Mouse (Mus musculus) heart, embryonic 14.5 days (tissue): ENCODE results near the gene Smarcal1. TPM values are rescaled to one million over a fixed set of nuclear protein-coding genes. Genes with fewer than 3 reads are reported as not detected.

ENCODE experiments used
- ATAC-seq: fragments of 200-750 bp; cut with Nextera tagmentation; 2 replicates; pipeline ENCODE4 v1.8.0; 2017; ENCODE audit warnings: low read depth, moderate TSS enrichment; ENCODE audit not compliant: insufficient number of reproducible peaks, insufficient read depth, low FRiP score
- H3K27ac ChIP-seq, 2 experiments: fragments of 200-500 bp in 1 of 2; fragments of 300-500 bp in 1 of 2; sonication (generic) in 1 of 2; replicated peaks in 1 of 2; 2 replicates each; pipeline ENCODE4 v1.5.1; 2012 to 2014; ENCODE audit warnings: low read depth in 2 of 2, low read length in 2 of 2, control low read depth in 1 of 2, mild to moderate bottlenecking in 1 of 2, mixed read lengths in 1 of 2; ENCODE audit not compliant: control insufficient read depth in 1 of 2, insufficient read depth in 1 of 2
- H3K27me3 ChIP-seq: fragments of 300-500 bp; sonication (generic); 2 replicates; pipeline ENCODE4 v1.6.1; 2014; ENCODE audit warnings: mild to moderate bottlenecking, low read length, control low read depth; ENCODE audit not compliant: control insufficient read depth, insufficient read depth
- H3K36me3 ChIP-seq: fragments of 300-500 bp; sonication (generic); 2 replicates; pipeline ENCODE4 v1.6.1; 2014; ENCODE audit warnings: mild to moderate bottlenecking, control low read depth, low read length, mixed read lengths; ENCODE audit not compliant: control insufficient read depth, insufficient read depth
- H3K4me1 ChIP-seq, 2 experiments: fragments of 200-500 bp in 1 of 2; fragments of 300-500 bp in 1 of 2; sonication (generic) in 1 of 2; 2 replicates each; pipeline ENCODE4 v1.6.1; 2012 to 2014; ENCODE audit warnings: low read length in 2 of 2, control low read depth in 1 of 2, mixed read lengths in 1 of 2; ENCODE audit not compliant: control insufficient read depth in 2 of 2, insufficient read depth in 2 of 2
- H3K4me2 ChIP-seq: fragments of 300-500 bp; sonication (generic); 2 replicates; pipeline ENCODE4 v1.6.1; 2014; ENCODE audit warnings: mild to moderate bottlenecking, low read length
- H3K4me3 ChIP-seq, 2 experiments: fragments of 200-500 bp in 1 of 2; fragments of 300-500 bp in 1 of 2; sonication (generic) in 1 of 2; 2 replicates each; pipeline ENCODE4 v1.5.1; 2012 to 2014; ENCODE audit warnings: low read length in 2 of 2, mild to moderate bottlenecking in 2 of 2, control low read depth in 1 of 2, low read depth in 1 of 2, moderate library complexity in 1 of 2; ENCODE audit not compliant: control insufficient read depth in 1 of 2, insufficient read depth in 1 of 2
- H3K9ac ChIP-seq: fragments of 300-500 bp; sonication (generic); 2 replicates; pipeline ENCODE4 v1.6.1; 2014; ENCODE audit warnings: mild to moderate bottlenecking, low read length
- H3K9me3 ChIP-seq: fragments of 300-500 bp; sonication (generic); 2 replicates; pipeline ENCODE4 v1.6.1; 2016; ENCODE audit warnings: low read length, control low read depth; ENCODE audit not compliant: control insufficient read depth
- WGBS: fragments of 180-500 bp; shearing (Covaris S2); extraction: QIAGEN DNeasy Blood & Tissue Kit; methylation state at CpG from one replicate; pipeline ENCODE4 v1.1.7; 2014; 5-methylcytosine and 5-hydroxymethylcytosine counted together
- polyA plus RNA-seq: library from polyadenylated mRNA; unstranded; fragments of >200 nt; fragmentation: Nextera tagmentation; extraction: Ambion mirVana; gene quantifications from 2 replicates; pipeline ENCODE4 v1.2.1, GENCODE M21; 2014

Smarcal1 gene
- polyA plus RNA-seq, 1 experiment from 2014 or later: 18.8 TPM

DNA sequence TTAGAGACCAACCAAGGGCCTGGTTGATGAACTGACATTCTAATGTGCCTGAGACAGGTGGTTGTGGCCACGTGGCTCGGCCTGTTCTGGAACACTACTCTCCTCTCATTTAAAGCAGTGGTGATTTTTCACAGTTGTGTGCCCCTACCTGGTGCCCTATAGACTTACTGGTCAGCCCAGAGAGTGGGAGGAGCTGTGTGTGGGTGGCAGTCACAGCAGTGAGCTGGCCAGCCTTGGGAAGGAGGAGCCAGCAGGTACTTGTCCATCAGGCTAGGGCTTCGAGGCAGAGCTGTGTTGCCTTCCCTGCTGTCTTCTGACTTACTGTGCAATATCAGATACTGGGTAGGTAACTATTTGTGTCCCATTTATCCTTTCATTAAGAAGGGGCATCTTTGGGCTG lies 9.3 kb downstream of the Smarcal1 start:
- Histone ChIP-seq H3K27ac (no peak overlapping the region), H3K27me3 (no peaks in the 10 kb centered on the region), H3K4me2 (no peak overlapping the region), H3K4me3 (no peak overlapping the region), H3K36me3 (peaks cover 81% of the 10 kb centered on the region), H3K9ac (no peak overlapping the region), H3K9me3 (no peaks in the 10 kb centered on the region), H3K4me1 (peaks cover 11% of the 10 kb centered on the region in 2 experiments)
- ATAC-seq: no peak
- 94% methylated on average over 3 of the region's 3 CpGs for WGBS

GRCm38 (mm10) chr1:72593340-72593951 lies 10.4 kb downstream of the Smarcal1 start:
- Histone ChIP-seq H3K36me3 (peaks cover 81% of the 10 kb centered on the region), H3K9ac (0 out of 2 replicates have a peak overlapping the region, but pooled peaks have one; percentile 40), H3K4me3 (no peak overlapping the region), H3K27me3 (no peaks in the 10 kb centered on the region), H3K9me3 (no peaks in the 10 kb centered on the region), H3K27ac (peak overlapping the region; percentile 61 to 71), H3K4me1 (peaks cover 14 to 15% of the 10 kb centered on the region in 2 experiments), H3K4me2 (0 out of 2 replicates have a peak overlapping the region, but pooled peaks have one; percentile 3)
- 50% methylated on average over 20 of the region's 20 CpGs for WGBS
- ATAC-seq: peak; percentile 49; the same call in 1 of the 2 replicates

GRCm38 (mm10) chr1:72595686-72596085 lies 12.6 kb downstream of the Smarcal1 start:
- Histone ChIP-seq H3K27me3 (no peaks in the 10 kb centered on the region), H3K27ac (no peak overlapping the region), H3K4me2 (no peak overlapping the region), H3K4me3 (no peak overlapping the region), H3K9me3 (no peaks in the 10 kb centered on the region), H3K4me1 (peaks cover 33 to 36% of the 10 kb centered on the region in 2 experiments), H3K36me3 (peaks cover 73% of the 10 kb centered on the region), H3K9ac (no peak overlapping the region)
- WGBS: 94% methylated on average over 12 of the region's 12 CpGs
- no peak for ATAC-seq

DNA sequence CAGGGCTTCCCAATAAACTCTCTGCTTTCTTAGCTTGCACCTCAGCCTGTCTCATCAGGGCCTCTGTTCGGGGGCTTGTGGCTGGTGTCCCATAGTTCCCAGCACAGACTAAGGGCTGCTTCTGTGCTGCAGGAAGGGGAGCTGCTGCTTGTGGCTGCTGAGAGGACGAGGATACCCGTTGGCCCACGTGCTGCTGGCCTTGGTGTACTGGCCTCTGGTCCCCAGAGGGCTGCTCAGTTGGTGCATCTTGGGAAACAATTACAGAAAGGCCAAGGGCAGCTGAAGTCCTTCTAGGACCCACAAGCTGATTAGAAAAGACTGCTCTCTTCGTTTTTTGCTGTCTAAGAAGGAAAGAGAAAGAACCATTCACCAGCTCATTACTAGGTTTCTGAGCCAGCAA lies 13.2 kb downstream of the Smarcal1 start:
- no peak overlapping the region for H3K27ac ChIP-seq
- no peak for ATAC-seq
- WGBS: 77% methylated on average over 5 of the region's 5 CpGs
- peaks cover 37 to 42% of the 10 kb centered on the region in 2 experiments for H3K4me1 ChIP-seq
- no peaks in the 10 kb centered on the region for H3K27me3 ChIP-seq
- H3K9me3 ChIP-seq: no peaks in the 10 kb centered on the region
- H3K4me2 ChIP-seq: no peak overlapping the region
- H3K9ac ChIP-seq: no peak overlapping the region
- H3K36me3 ChIP-seq: peaks cover 73% of the 10 kb centered on the region
- H3K4me3 ChIP-seq: no peak overlapping the region

DNA sequence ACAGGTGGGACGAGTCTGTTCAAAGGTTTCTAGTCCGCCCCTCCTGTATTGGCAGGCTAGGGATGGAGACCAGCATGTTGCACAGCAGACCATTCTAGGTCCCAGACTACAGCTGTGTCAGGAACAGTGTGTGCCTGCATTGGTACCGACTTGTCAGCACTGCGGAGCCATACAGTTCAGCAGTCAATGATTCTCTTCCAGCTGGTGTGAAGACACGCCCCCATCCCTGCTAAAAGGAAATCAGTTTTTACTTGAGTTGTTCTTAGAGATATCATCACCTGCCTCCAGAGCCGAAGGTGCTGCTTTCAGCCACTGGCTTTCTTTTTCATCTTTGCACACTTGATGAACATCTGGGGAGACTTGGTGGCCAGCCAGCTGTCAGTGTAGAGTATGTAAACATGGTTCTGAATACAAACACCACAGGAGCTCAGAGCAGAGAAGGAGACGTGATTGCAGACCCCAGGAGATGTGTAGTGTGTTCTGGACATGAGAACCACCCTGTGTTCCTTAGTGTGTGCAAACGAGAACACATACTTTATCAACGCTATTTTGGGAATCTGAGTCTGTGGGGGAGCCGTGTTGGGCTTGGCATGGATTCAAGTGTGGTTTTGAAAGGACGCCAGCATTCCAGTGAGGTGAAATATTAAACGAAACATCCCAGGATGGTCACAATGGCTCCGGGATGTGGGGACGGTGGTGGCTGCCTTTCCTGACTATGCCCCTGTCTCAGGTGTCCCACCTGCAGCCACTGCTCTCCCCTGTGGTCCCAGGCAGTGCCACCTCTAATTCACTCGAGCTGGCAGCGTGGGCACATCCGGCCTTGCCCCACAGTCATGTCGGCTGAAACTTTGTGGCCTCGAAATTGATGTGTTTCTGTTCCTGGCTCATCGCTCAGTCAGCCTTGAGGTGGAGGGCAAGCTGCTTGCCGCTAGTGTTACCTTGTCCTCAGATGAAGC lies 16.4 kb downstream of the Smarcal1 start:
- Histone ChIP-seq H3K4me1 (peaks cover 35 to 41% of the 10 kb centered on the region in 2 experiments), H3K36me3 (peaks cover 71% of the 10 kb centered on the region), H3K9ac (0 out of 2 replicates have a peak overlapping the region, but pooled peaks have one; percentile 7), H3K27ac (peak overlapping the region; percentile 91 to 94), H3K9me3 (no peaks in the 10 kb centered on the region), H3K4me3 (no peak overlapping the region), H3K4me2 (peak overlapping the region; percentile 45), H3K27me3 (no peaks in the 10 kb centered on the region)
- peak; percentile 68; the same call in 1 of the 2 replicates for ATAC-seq
- WGBS: 38% methylated on average over 21 of the region's 21 CpGs

DNA sequence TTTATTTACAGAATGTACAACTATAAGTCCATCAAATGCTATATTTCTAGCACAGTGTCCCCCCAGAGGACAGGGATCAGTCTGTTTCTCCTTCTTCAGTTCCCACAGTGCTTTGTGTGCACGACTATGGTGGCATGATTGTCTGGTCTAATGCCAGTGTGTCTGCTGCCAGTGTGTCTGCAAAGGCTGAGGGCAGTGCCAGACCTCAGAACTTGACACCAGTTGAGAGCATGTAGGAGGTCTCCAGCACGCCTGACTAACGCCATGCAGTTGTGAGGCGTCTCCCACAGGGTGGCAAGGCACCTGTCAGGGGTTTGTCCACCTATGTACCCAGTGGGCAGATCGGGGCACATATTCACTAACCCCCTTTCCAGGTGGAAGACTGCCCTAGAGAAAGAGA lies 17.7 kb downstream of the Smarcal1 start:
- Histone ChIP-seq H3K27me3 (no peaks in the 10 kb centered on the region), H3K36me3 (peaks cover 65% of the 10 kb centered on the region), H3K4me3 (no peak overlapping the region), H3K27ac (no peak overlapping the region), H3K9ac (no peak overlapping the region), H3K4me2 (no peak overlapping the region), H3K4me1 (peaks cover 35 to 41% of the 10 kb centered on the region in 2 experiments), H3K9me3 (no peaks in the 10 kb centered on the region)
- 91% methylated on average over 5 of the region's 5 CpGs for WGBS
- no peak for ATAC-seq

DNA sequence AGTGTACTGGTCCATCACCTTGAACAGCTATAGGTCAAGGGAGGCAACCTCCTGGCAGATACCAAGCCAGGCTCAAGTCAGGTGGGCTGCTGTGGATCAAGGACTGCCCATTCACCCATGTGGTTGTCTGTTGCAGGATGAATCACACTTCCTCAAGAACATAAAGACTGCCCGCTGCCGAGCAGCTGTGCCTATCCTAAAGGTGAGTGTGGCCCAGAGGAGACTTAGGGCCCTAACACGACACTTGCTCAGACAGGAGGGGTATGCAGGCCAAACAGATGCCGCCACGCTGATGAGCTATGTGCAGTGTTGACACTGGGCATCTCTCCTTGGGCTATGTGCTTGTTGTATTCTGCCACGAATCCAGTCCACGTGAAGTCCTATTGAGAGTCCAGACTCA lies 18.2 kb downstream of the Smarcal1 start:
- Histone ChIP-seq H3K36me3 (peaks cover 65% of the 10 kb centered on the region), H3K9ac (no peak overlapping the region), H3K4me3 (no peak overlapping the region), H3K9me3 (no peaks in the 10 kb centered on the region), H3K4me2 (no peak overlapping the region), H3K4me1 (peaks cover 35 to 41% of the 10 kb centered on the region in 2 experiments), H3K27me3 (no peaks in the 10 kb centered on the region), H3K27ac (peak overlapping the region; percentile 25 to 50; a peak in 1 of 4 replicates)
- no peak for ATAC-seq
- WGBS: 74% methylated on average over 7 of the region's 7 CpGs
